ENCODE assay signal across 11 mouse cellular contexts in genomic region chr16:95759988-95760391, GRCm38 (mm10). TPM values are rescaled to one million over a fixed set of nuclear protein-coding genes. Genes with fewer than 3 reads are reported as not detected.
DNase-seq lines count a peak whose midpoint lies in the region; ATAC-seq and TF ChIP-seq lines count a peak whose summit lies in the region.
"Had no signal": no experiment of that assay in that cellular context is flagged by ENCODE, and none has a peak within 500 bp of the region (broad histone marks: within the 10 kb centered on the region; RNA-seq: fewer than 3 reads in every experiment).

No protein-coding gene starts in this region.

- TF ChIP-seq CTCF in layer of hippocampus, adult 2 months (conservative IDR thresholded peaks at IDR 0.05): no peak

- no peaks in the 10 kb centered on the region for H3K9me3 ChIP-seq in midbrain, embryonic 15.5 days
- no peaks in the 10 kb centered on the region for H3K9me3 ChIP-seq in hindbrain, embryonic 13.5 days
- H3K9me3 ChIP-seq: intestine, embryonic 15.5 days; liver, embryonic 15.5 days had no signal

- no peak for DNase-seq in layer of hippocampus, adult 2 months (ENCODE audit: low spot score in 2 of 2)
- DNase-seq in layer of hippocampus, postnatal 36 days: no peak
- DNase-seq in cerebellum, postnatal 25 days: peak; percentile 80 to 84
- DNase-seq in heart, adult 9 months (ENCODE audit: low spot score in 2 of 2): peak; percentile 78 to 81
- peak; percentile 91 for DNase-seq in skeletal muscle tissue, adult 2 months (ENCODE audit: low read depth, low spot score)

- H3K27ac ChIP-seq in layer of hippocampus, adult 2 months: peak overlapping the region; percentile 36
- H3K27ac ChIP-seq in midbrain, embryonic 15.5 days: no peak overlapping the region
- no peak overlapping the region for H3K27ac ChIP-seq in hindbrain, embryonic 13.5 days
- H3K27ac ChIP-seq: intestine, embryonic 15.5 days; liver, embryonic 15.5 days had no signal

- H3K9ac ChIP-seq in midbrain, embryonic 15.5 days: no peak overlapping the region
- H3K9ac ChIP-seq in hindbrain, embryonic 13.5 days: no peak overlapping the region
- H3K9ac ChIP-seq: intestine, embryonic 15.5 days; liver, embryonic 15.5 days had no signal

- no peaks in the 10 kb centered on the region for H3K36me3 ChIP-seq in midbrain, embryonic 15.5 days (replicated peaks)
- H3K36me3 ChIP-seq in hindbrain, embryonic 13.5 days: no peaks in the 10 kb centered on the region
- H3K36me3 ChIP-seq: intestine, embryonic 15.5 days; liver, embryonic 15.5 days had no signal

- 72% methylated on average over 6 of the region's 6 CpGs for WGBS in midbrain, embryonic 15.5 days
- 79% methylated on average over 6 of the region's 6 CpGs for WGBS in hindbrain, embryonic 13.5 days

- no peak for ATAC-seq in inflammation-experienced regulatory T-cells, adult 6 months
- ATAC-seq in midbrain, embryonic 15.5 days (replicated peaks): no peak
- ATAC-seq in hindbrain, embryonic 13.5 days (ENCODE audit: low FRiP score): no peak
- ATAC-seq: forebrain, embryonic 14.5 days; intestine, embryonic 15.5 days had no signal

- no peaks in the 10 kb centered on the region for H3K27me3 ChIP-seq in midbrain, embryonic 15.5 days (replicated peaks)
- no peaks in the 10 kb centered on the region for H3K27me3 ChIP-seq in hindbrain, embryonic 13.5 days
- H3K27me3 ChIP-seq: intestine, embryonic 15.5 days; liver, embryonic 15.5 days had no signal

- no peak overlapping the region for H3K4me2 ChIP-seq in midbrain, embryonic 15.5 days
- H3K4me2 ChIP-seq in hindbrain, embryonic 13.5 days: no peak overlapping the region
- H3K4me2 ChIP-seq: intestine, embryonic 15.5 days; liver, embryonic 15.5 days had no signal

- H3K4me1 ChIP-seq in midbrain, embryonic 15.5 days: no peaks in the 10 kb centered on the region
- no peaks in the 10 kb centered on the region for H3K4me1 ChIP-seq in hindbrain, embryonic 13.5 days (replicated peaks)
- H3K4me1 ChIP-seq: intestine, embryonic 15.5 days; liver, embryonic 15.5 days had no signal

- H3K4me3 ChIP-seq in layer of hippocampus, adult 2 months: no peak overlapping the region
- no peak overlapping the region for H3K4me3 ChIP-seq in midbrain, embryonic 15.5 days
- no peak overlapping the region for H3K4me3 ChIP-seq in hindbrain, embryonic 13.5 days
- H3K4me3 ChIP-seq: intestine, embryonic 15.5 days; liver, embryonic 15.5 days had no signal

RNA-seq across cellular contexts. Expression of gene Ets2, which starts 58.1 kb away (rescaled TPM):
- 10 to 100 TPM; 70.3 to 77.0 TPM for total RNA-seq in layer of hippocampus, adult 2 months (2021)
- 10 to 100 TPM; 72.7 to 75.3 TPM for total RNA-seq in layer of hippocampus, postnatal 36 days (2021)
- 1 to 10 TPM; 2.4 to 4.0 (median 2.7) TPM for polyA plus RNA-seq in inflammation-experienced regulatory T-cells, adult 6 months (2017; shearing (Covaris generic))
- 18.0 TPM in 2 replicates for polyA plus RNA-seq in midbrain, embryonic 15.5 days (2015; fragmentation: Nextera tagmentation; extraction: Ambion mirVana)
- polyA plus RNA-seq in hindbrain, embryonic 13.5 days (2015; fragmentation: Nextera tagmentation; extraction: Ambion mirVana): 20.6 and 22.2 TPM in 2 replicates

Comparison
In these comparisons a context has a peak if more than half of its experiments do, and no peak if none do; other contexts are left out.
1. DNase-seq: peak in cerebellum, postnatal 25 days (2 of 2), heart, adult 9 months (2 of 2) and skeletal muscle tissue, adult 2 months (single experiment); none in layer of hippocampus, adult 2 months (0 of 2) and layer of hippocampus, postnatal 36 days (0 of 2).